Mouse (Mus musculus) lung, embryonic 15.5 days (tissue): ENCODE measurements around the gene Sh3bp5. TPM values are rescaled to one million over a fixed set of nuclear protein-coding genes. Genes with fewer than 3 reads are reported as not detected.

ENCODE experiments used
- ATAC-seq: fragments of 200-750 bp; cut with Nextera tagmentation; 2 replicates; pipeline ENCODE4 v1.8.0; 2017; ENCODE audit warnings: moderate number of reproducible peaks, borderline replicate concordance; ENCODE audit not compliant: low FRiP score, low TSS enrichment; ENCODE audit errors: extremely low read depth
- H3K27ac ChIP-seq: fragments of 300-500 bp; sonication (generic); 2 replicates; pipeline ENCODE4 v1.5.1; 2015; ENCODE audit warnings: moderate library complexity, mild to moderate bottlenecking, inconsistent platforms
- H3K27me3 ChIP-seq: fragments of 300-500 bp; sonication (generic); 2 replicates; pipeline ENCODE4 v1.6.1; 2015; ENCODE audit warnings: inconsistent platforms
- H3K36me3 ChIP-seq: fragments of 300-500 bp; sonication (generic); 2 replicates; pipeline ENCODE4 v1.6.1; 2015; ENCODE audit warnings: inconsistent platforms
- H3K4me1 ChIP-seq: fragments of 300-500 bp; sonication (generic); 2 replicates; pipeline ENCODE4 v1.6.1; 2015; ENCODE audit warnings: inconsistent platforms
- H3K4me2 ChIP-seq: fragments of 300-500 bp; sonication (generic); 2 replicates; pipeline ENCODE4 v1.6.1; 2015; ENCODE audit warnings: inconsistent platforms, mild to moderate bottlenecking, moderate library complexity
- H3K4me3 ChIP-seq: fragments of 300-500 bp; sonication (generic); 2 replicates; pipeline ENCODE4 v1.5.1; 2015; ENCODE audit warnings: mild to moderate bottlenecking, inconsistent platforms
- H3K9ac ChIP-seq: fragments of 300-500 bp; sonication (generic); 2 replicates; pipeline ENCODE4 v1.6.1; 2015; ENCODE audit warnings: inconsistent platforms
- H3K9me3 ChIP-seq: fragments of 300-500 bp; sonication (generic); 2 replicates; pipeline ENCODE4 v1.6.1; 2016; ENCODE audit warnings: inconsistent platforms
- WGBS: fragments of 180-500 bp; shearing (Covaris S2); methylation state at CpG from one replicate; pipeline ENCODE4 v1.1.7; 2015; 5-methylcytosine and 5-hydroxymethylcytosine counted together
- polyA plus RNA-seq: library from polyadenylated mRNA; unstranded; fragments of >200 nt; fragmentation: Nextera tagmentation; extraction: Ambion mirVana; gene quantifications from 2 replicates; pipeline ENCODE4 v1.2.1, GENCODE M21; 2015

Gene Sh3bp5
- polyA plus RNA-seq, 1 experiment from 2014 or later: 26.4 TPM

DNA sequence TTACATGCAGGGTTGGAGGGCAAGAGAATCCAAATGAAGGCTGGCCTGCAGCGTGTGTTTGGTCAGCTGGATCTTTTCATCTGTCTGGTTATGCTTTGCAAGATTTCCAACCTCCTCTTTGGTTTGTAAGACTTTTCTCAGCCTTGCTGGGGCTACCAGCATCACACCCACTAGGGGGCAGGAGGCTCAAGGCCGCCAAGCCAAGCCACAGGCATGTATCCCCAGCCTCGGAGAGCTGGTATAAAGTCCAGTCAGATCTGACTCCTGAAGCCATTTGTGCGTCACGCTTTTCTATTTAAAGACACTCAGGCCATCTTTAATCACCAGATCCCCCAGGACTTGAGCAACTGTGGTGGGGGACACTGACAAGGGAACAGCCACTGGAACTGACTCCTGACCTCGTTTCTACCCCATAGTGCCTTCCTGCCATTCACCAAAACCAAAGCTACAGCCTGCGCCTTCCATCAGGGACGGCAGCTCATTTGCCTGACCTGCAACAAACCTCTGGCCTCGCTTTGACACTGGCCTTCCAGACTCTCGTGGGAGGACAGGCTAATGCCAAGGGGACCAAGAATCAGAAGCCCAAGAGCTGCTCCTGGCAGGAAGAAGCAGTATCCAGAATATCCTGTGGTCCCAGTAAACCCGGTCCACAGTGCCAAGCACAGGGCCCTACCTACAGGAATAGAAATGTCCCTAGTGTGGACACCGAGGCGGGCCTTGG is 49.7 kb downstream of the Sh3bp5 start:
- peaks cover 44% of the 10 kb centered on the region for H3K4me1 ChIP-seq

DNA sequence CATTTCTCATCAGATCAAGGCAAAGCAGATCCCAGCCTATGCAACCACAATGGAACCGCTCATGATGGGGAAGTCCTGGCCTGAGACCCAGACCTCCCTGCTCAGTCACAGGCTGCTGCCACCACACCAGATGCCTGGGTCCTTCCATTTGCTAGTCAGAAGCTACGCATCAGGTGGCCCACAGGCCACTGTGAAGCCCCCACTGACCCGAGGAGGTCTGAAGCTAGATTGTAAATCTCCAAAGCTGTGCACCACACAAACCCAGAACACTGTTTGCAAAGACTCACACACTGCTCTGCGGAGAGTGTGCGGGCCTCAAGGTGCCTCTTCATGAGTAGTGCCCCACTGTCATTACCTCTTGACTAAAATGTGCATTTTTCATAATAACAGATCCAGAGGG is 50.5 kb downstream of the Sh3bp5 start:
- H3K9me3 ChIP-seq: no peaks in the 10 kb centered on the region
- no peak for ATAC-seq
- no peak overlapping the region for H3K4me2 ChIP-seq
- no peaks in the 10 kb centered on the region for H3K36me3 ChIP-seq
- H3K27ac ChIP-seq: peak overlapping the region; percentile 21
- H3K27me3 ChIP-seq: no peaks in the 10 kb centered on the region
- no peak overlapping the region for H3K9ac ChIP-seq
- no peak overlapping the region for H3K4me3 ChIP-seq
- H3K4me1 ChIP-seq: peaks cover 44% of the 10 kb centered on the region
- WGBS: 88% methylated on average over 5 of the region's 5 CpGs

More for the DNA sequence above, 49.7 kb downstream of the Sh3bp5 start:
- peak overlapping the region; percentile 38 for H3K27ac ChIP-seq
- peak; percentile 73 for ATAC-seq
- no peaks in the 10 kb centered on the region for H3K9me3 ChIP-seq
- H3K4me2 ChIP-seq: no peak overlapping the region
- H3K9ac ChIP-seq: no peak overlapping the region
- H3K27me3 ChIP-seq: no peaks in the 10 kb centered on the region
- H3K4me3 ChIP-seq: no peak overlapping the region
- WGBS: 36% methylated on average over 13 of the region's 13 CpGs
- H3K36me3 ChIP-seq: no peaks in the 10 kb centered on the region

DNA sequence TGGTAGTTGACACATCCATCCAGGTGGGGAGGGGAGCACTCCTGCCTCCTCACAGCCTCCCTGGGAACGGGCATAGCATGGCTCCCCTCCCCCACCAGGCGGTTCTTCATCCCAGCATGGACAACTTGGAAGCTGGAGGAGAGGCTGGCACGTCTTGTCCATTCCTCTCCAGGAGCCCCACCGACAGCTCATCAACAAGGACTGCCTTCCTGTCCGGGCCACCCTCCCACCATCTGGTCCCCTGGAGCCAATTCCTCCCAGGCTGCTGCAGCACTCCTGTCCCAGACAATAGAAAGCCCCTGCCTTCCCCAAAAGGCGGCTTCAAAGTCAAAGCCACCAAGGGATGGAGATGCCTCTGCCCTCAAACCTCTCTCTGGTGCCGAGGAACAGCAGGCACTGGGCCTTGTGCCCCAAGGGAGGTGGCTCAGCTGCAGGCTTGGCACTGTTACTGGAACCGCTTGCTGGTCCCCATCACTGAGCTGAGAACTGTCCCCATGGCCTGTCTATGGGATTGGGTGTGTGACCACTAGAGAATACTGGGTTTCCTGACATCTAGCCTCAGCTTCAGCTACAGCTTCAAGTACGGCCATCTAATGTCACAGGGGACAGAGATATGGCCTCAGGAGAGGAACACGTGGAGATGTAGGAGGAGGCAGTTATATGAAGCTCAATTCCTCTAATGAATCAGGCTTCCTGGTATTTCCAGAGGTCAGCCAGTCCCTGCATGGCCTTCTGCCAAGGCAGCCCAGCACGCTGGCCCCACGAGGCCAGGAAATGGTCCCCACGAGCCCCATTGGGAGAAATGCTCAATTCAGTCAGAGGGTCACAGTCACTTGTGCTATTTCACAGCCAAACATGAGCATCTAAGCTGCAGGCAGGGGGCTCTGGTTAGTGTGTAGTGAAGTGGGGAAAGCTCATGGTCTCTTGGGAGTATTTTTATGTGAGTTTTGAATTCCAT is 51.2 kb downstream of the Sh3bp5 start:
- Histone ChIP-seq H3K9ac (no peak overlapping the region), H3K9me3 (no peaks in the 10 kb centered on the region), H3K36me3 (no peaks in the 10 kb centered on the region), H3K4me3 (no peak overlapping the region), H3K4me1 (peaks cover 44% of the 10 kb centered on the region), H3K27me3 (no peaks in the 10 kb centered on the region), H3K27ac (peak overlapping the region; percentile 21), H3K4me2 (no peak overlapping the region)
- WGBS: 46% methylated on average over 13 of the region's 13 CpGs
- no peak for ATAC-seq

DNA sequence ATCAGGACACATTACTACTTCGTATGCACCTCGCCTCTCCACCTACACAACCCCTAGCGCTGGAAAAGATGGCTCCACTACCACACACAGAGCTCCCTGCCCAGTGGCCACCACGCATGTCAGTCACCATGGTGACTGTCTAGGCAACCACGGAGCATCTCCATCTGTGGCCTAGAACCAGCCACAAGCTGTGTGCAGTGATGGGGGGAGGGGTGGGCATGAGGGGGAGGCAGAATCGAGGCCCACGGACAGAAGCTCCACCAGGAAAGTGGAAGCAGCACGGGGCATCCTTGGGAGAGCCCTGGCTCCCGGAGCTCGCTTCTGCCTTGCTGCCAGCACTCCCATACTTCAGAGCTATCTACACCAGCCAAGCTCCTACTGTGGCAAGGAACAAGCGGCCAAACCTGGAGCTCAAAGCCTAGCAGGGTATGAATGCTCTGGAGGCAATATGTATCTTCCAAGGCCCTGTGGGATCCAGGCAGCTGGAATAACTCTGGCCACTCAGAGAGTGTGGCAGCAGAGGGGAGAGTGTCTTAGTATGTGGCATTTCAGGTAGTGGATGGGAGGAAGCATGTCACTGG is 52.3 kb downstream of the Sh3bp5 start:
- 81% methylated on average over 11 of the region's 11 CpGs for WGBS
- no peaks in the 10 kb centered on the region for H3K27me3 ChIP-seq
- no peak for ATAC-seq

DNA sequence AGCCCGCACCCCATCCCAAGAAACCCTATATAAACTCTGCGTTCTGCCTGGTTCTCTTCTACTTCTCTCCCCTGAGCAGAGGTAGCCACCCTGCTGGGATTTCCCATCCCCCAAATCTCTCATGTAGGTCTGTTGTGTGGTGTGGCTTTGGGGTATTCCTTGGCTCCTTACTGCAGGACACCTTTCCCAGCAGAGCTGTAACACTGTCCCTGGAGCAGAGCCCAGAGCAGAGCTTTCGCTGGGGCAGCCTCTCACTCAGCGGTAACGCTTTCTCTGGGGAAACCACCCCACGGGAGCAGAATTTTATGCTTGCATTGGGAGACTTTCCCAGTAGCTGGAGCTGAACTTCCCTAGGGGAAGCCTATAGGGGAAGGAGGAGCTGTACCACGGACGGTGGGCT is 53.6 kb downstream of the Sh3bp5 start:
- Histone ChIP-seq H3K36me3 (peaks cover 10% of the 10 kb centered on the region; the same call in 1 of the 2 replicates), H3K4me3 (no peak overlapping the region), H3K27ac (no peak overlapping the region), H3K4me1 (peaks cover 27% of the 10 kb centered on the region), H3K9ac (no peak overlapping the region), H3K4me2 (no peak overlapping the region), H3K27me3 (no peaks in the 10 kb centered on the region), H3K9me3 (no peaks in the 10 kb centered on the region)
- ATAC-seq: no peak
- WGBS: 74% methylated on average over 8 of the region's 8 CpGs

More for the DNA sequence above, 52.3 kb downstream of the Sh3bp5 start:
- H3K27ac ChIP-seq: no peak overlapping the region
- peaks cover 40% of the 10 kb centered on the region for H3K4me1 ChIP-seq
- H3K4me3 ChIP-seq: no peak overlapping the region
- no peak overlapping the region for H3K4me2 ChIP-seq
- no peaks in the 10 kb centered on the region for H3K9me3 ChIP-seq
- H3K9ac ChIP-seq: no peak overlapping the region
- H3K36me3 ChIP-seq: peaks cover 3% of the 10 kb centered on the region; the same call in 1 of the 2 replicates

DNA sequence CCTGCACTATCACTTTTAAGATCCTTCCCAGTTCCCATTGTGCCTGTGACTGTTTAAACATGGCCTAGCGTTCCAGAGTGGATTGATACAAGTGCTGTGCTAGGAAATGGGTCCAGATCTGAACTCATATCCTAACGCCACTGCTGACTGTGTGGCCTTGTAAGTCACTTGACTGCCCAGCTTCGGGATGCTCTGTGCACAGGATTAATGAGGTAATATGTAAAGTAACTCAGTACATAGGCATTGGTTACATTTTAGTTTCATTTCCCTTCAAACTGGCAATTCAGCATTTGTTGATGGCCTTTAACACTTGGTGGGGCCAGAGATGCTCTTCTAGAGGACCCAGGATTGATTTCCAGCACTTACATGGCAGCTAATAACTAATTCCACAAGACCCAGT is 59.5 kb downstream of the Sh3bp5 start:
- Histone ChIP-seq H3K9me3 (no peaks in the 10 kb centered on the region), H3K36me3 (peaks cover 58% of the 10 kb centered on the region), H3K4me2 (no peak overlapping the region), H3K4me3 (no peak overlapping the region), H3K27me3 (no peaks in the 10 kb centered on the region), H3K4me1 (no peaks in the 10 kb centered on the region), H3K9ac (no peak overlapping the region), H3K27ac (no peak overlapping the region)
- ATAC-seq: no peak
- 66% methylated on average over 3 of the region's 3 CpGs for WGBS

DNA sequence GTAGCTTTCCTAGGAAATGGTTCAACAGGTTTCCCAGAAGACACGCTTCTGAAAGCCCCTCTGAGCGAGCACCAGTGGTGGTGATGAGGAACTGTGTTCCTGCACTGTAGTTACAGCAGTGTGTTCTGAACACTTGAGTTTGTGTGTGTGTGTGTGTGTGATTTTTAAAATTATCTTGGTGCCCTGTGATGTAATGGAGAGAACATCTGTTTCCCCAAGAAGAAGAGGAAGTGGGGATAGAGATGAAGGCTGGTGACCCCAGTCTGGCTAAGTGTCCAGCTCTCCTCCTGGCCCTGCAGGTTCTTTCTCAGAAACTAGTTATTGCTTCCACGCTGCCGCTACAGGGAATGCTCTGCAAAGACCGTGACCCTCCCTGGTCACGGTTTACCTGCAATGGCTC is 61.5 kb downstream of the Sh3bp5 start:
- no peak overlapping the region for H3K9ac ChIP-seq
- no peak overlapping the region for H3K27ac ChIP-seq
- WGBS: 90% methylated on average over 6 of the region's 6 CpGs
- no peak overlapping the region for H3K4me2 ChIP-seq
- no peaks in the 10 kb centered on the region for H3K9me3 ChIP-seq
- H3K4me1 ChIP-seq: no peaks in the 10 kb centered on the region
- no peak overlapping the region for H3K4me3 ChIP-seq
- peaks cover 72% of the 10 kb centered on the region for H3K36me3 ChIP-seq
- H3K27me3 ChIP-seq: no peaks in the 10 kb centered on the region
- no peak for ATAC-seq

DNA sequence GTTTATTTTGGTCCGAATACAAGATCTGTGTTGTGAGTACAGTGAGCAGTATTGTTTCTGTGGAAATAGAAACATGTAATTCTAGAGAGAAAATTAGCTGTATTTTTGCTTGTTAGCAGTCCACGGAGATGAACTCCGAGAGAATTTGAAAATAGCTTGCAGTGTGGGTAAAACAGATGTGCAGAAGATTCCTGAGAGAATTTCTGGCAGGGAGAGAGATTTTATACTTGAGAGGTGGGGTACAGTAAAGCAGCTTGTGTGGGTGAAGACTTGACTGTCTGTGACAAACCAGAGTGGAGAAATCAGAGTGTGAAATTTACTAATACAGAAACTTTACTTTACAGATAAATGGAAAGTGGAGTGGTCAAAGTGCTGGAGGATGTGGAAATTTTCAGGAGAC is 66.5 kb downstream of the Sh3bp5 start:
- H3K27me3 ChIP-seq: no peaks in the 10 kb centered on the region
- 82% methylated on average over 3 of the region's 3 CpGs for WGBS
- H3K9ac ChIP-seq: no peak overlapping the region
- no peak for ATAC-seq
- H3K9me3 ChIP-seq: no peaks in the 10 kb centered on the region
- H3K4me2 ChIP-seq: no peak overlapping the region
- no peak overlapping the region for H3K4me3 ChIP-seq
- H3K36me3 ChIP-seq: peaks cover 65% of the 10 kb centered on the region
- no peak overlapping the region for H3K27ac ChIP-seq
- H3K4me1 ChIP-seq: no peaks in the 10 kb centered on the region

DNA sequence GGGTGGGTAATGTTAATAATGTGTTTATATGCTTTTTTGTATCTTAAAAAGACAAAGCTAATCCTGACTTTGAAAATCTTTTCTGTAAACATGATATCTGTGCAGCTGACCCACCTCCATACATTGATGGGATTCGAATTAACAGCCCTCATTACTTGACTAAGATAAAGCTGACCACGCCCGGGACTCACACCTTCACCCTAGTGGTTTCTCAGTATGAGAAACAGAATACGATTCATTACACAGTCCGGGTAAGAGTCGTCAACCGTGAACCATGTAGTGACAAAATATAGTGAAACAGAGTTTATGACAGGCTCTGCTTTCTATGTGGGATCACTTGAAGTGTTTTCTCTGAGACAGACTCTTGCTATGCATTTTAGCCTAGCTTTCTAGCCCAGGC is 67.9 kb downstream of the Sh3bp5 start:
- Histone ChIP-seq H3K4me1 (no peaks in the 10 kb centered on the region), H3K27ac (no peak overlapping the region), H3K9ac (no peak overlapping the region), H3K36me3 (peaks cover 66% of the 10 kb centered on the region), H3K27me3 (no peaks in the 10 kb centered on the region), H3K4me3 (no peak overlapping the region), H3K4me2 (no peak overlapping the region), H3K9me3 (no peaks in the 10 kb centered on the region)
- no peak for ATAC-seq
- WGBS: 85% methylated on average over 7 of the region's 7 CpGs

DNA sequence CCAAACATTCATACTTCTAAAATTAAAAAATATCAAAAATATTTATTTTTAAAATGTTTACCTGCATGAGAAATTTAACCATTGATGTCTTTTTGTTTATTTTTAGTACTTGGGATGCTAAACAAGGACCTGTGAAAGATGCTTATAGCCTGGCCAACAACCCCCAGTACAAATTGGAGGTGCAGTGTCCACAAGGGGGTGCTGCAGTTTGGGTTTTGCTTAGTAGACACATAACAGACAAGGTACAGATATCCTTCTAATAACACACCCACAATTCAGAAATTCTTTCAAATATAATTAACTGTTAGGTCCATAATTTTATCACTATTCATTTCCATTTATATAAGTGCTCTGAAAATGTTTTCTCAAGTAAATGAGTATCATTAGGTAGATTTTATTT is 70.5 kb downstream of the Sh3bp5 start:
- H3K9ac ChIP-seq: no peak overlapping the region
- H3K4me2 ChIP-seq: no peak overlapping the region
- ATAC-seq: no peak
- H3K4me3 ChIP-seq: no peak overlapping the region
- peaks cover 58% of the 10 kb centered on the region for H3K36me3 ChIP-seq
- no peaks in the 10 kb centered on the region for H3K9me3 ChIP-seq
- no peak overlapping the region for H3K27ac ChIP-seq
- H3K4me1 ChIP-seq: no peaks in the 10 kb centered on the region
- no peaks in the 10 kb centered on the region for H3K27me3 ChIP-seq

DNA sequence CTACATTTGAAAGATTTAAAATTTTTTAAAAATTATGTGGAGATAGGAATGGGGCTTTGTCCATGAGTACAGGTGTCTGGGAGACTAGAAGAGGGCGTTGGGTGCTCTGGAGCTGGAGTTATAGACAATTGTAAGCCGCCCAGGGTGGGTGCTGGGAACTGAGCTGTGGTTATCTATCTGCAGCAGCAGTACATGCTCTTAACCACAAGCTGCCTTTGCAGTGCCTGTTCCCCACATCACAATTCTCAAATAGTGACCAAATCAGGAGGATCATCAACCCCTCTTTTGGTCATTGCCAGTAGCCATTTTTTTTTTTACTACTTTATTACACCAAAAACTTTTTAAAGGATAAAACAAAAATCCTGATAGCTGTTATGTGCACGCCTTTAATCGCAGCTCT is 71.3 kb downstream of the Sh3bp5 start:
- Histone ChIP-seq H3K27ac (no peak overlapping the region), H3K4me1 (no peaks in the 10 kb centered on the region), H3K4me2 (no peak overlapping the region), H3K4me3 (no peak overlapping the region), H3K9ac (no peak overlapping the region), H3K27me3 (no peaks in the 10 kb centered on the region), H3K9me3 (no peaks in the 10 kb centered on the region), H3K36me3 (peaks cover 54% of the 10 kb centered on the region)
- no peak for ATAC-seq
- WGBS: 91% methylated on average over 4 of the region's 4 CpGs

DNA sequence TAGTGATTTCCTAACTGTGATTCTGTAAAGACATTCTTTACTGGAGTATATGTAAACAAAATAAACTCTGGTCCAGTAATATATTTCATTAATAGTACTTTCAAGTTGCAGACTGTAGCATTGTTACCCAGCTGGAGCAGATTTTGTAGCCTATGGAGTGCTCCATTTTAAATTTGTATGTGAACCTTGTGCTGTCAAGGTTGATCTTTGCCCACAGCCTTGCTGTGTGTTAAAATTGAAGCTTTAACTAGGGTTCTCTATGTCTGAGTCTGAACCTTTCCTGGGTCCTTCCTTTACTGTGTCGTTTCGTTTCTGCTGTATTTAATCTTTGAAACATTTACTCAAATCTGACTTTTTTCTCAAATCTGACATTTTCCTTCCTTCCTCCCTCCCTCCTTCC is 73.6 kb downstream of the Sh3bp5 start:
- H3K4me3 ChIP-seq: no peak overlapping the region
- H3K9ac ChIP-seq: no peak overlapping the region
- no peaks in the 10 kb centered on the region for H3K4me1 ChIP-seq
- 83% methylated on average over 2 of the region's 2 CpGs for WGBS
- peaks cover 52% of the 10 kb centered on the region for H3K36me3 ChIP-seq
- no peak for ATAC-seq
- H3K27ac ChIP-seq: no peak overlapping the region
- H3K9me3 ChIP-seq: no peaks in the 10 kb centered on the region
- no peaks in the 10 kb centered on the region for H3K27me3 ChIP-seq
- no peak overlapping the region for H3K4me2 ChIP-seq
